Mouse (Mus musculus) CH12.LX (cell line): ENCODE measurements around the gene Lysmd1.

ENCODE experiments used
- CTCF ChIP-seq, 2 experiments: IDR thresholded peaks in 1 of 2; conservative IDR thresholded peaks in 1 of 2; 2 replicates each; pipeline ENCODE4 v1.5.1; 2011 to 2012; ENCODE audit warnings: low read depth in 2 of 2, low read length in 2 of 2, improper control_type of control experiment in 1 of 2, inconsistent platforms in 1 of 2, mild to moderate bottlenecking in 1 of 2, moderate library complexity in 1 of 2
- UBTF ChIP-seq: IDR thresholded peaks from 2 replicates; pipeline ENCODE4 v1.6.1; 2012; ENCODE audit warnings: low read depth, mild to moderate bottlenecking, inconsistent platforms, low read length, improper control_type of control experiment, moderate library complexity
- ZC3H11A ChIP-seq: IDR thresholded peaks from 2 replicates; pipeline ENCODE4 v1.6.1; 2012; ENCODE audit warnings: low read depth, mild to moderate bottlenecking, inconsistent platforms, low read length, improper control_type of control experiment
- ZMIZ1 ChIP-seq: IDR thresholded peaks from 2 replicates; pipeline ENCODE4 v1.6.1; 2012; ENCODE audit warnings: low read depth, mild to moderate bottlenecking, inconsistent platforms, low read length, improper control_type of control experiment

DNA sequence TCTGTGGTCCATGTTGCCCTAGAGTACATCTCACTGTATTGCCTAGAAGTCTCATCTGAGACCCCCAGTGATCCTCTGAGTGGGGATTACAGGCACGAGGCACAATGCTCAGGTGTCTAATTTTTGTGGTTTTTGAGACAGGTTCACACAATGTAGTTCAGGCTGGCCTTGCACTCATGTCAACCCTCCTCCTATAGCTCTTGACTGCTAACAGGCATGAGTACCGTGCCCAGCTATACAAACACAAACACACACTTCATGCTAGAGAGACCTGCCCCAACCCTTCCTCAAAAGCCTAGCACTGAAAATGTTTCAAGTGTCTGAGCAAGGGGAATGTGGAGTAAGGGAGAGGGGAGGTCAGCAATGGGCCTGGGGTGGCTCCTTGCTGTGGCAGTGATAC is 52.2 kb downstream of the Lysmd1 start:
- TF ChIP-seq ZC3H11A: no peak
- TF ChIP-seq CTCF (conservative IDR thresholded peaks at IDR 0.05 in 1 of 2, IDR thresholded peaks at IDR 0.05 in 1 of 2; ENCODE audit: low read depth in 2 of 2, low read length in 2 of 2): no peak
- no peak for TF ChIP-seq UBTF
- no peak for TF ChIP-seq ZMIZ1
